Mouse (Mus musculus) Patski (cell line): ENCODE data around the gene Sbds. TPM values are rescaled to one million over a fixed set of nuclear protein-coding genes. Genes with fewer than 3 reads are reported as not detected.

Source experiments
- ATAC-seq: fragments of 100-300 bp; one replicate; pipeline ENCODE4 v1.8.0; 2021
- CTCF ChIA-PET: fragments of 350-600 bp; sonication (Branson Sonifier 250); formaldehyde crosslinking; loops from one replicate; lab custom pipeline; 2022; ENCODE audit warnings: inconsistent platforms; lab: Charles Lee
- POLR2A ChIA-PET: fragments of 350-600 bp; sonication (Branson Sonifier 250); formaldehyde crosslinking; loops from one replicate; lab custom pipeline; 2022; ENCODE audit warnings: antibody characterized with exemption, inconsistent platforms; lab: Charles Lee
- DNase-seq: peaks from one replicate; pipeline ENCODE4 v3.0.0-alpha.2; 2011; ENCODE audit warnings: low read depth, low spot score
- H3K27me3 ChIP-seq: fragments of 371-371 bp; one replicate; pipeline ENCODE4 v1.5.1; 2021
- CTCF ChIP-seq: fragments of 100-300 bp; IDR thresholded peaks from one replicate; pipeline ENCODE4 v1.5.1; 2021
- in situ Hi-C: fragments of 300-500 bp; cut with MboI; formaldehyde crosslinking; loops from 3 replicates; pipeline ENCODE4 v1.11.1; 2018; ENCODE audit warnings: low pct_unique_long_range_greater_than_20kb, mixed read lengths
- polyA plus RNA-seq: library from polyadenylated mRNA; unstranded; gene quantifications from one replicate; pipeline ENCODE4 v1.2.3, GENCODE M21; 2021

Gene Sbds
- polyA plus RNA-seq, 1 experiment from 2014 or later, result 93.7 TPM

GRCm38 (mm10) chr5:130288106-130288505 is 32.8 kb upstream of the Sbds start:
- no peak for TF ChIP-seq CTCF
- ChIA-PET POLR2A (no interaction called here), CTCF (interaction anchor here (1.7 kb wide), 1 partner anchor 8 kb away, joined by 6 read pairs; no protein-coding TSS in a partner anchor)
- H3K27me3 ChIP-seq, result no peaks in the 10 kb centered on the region
- in situ Hi-C loops, result no loop called here
- no peak for DNase-seq
- ATAC-seq, result no peak

GRCm38 (mm10) chr5:130283079-130283732 is 27.9 kb upstream of the Sbds start:
- POLR2A ChIA-PET, result no interaction called here
- in situ Hi-C loops, result no loop called here
- no peak for TF ChIP-seq CTCF
- CTCF ChIA-PET, result interaction anchor here (1.7 kb wide), 1 partner anchor 11 kb away, joined by 3 read pairs; no protein-coding TSS in a partner anchor
- ATAC-seq (no peak), DNase-seq (no peak)
- no peaks in the 10 kb centered on the region for H3K27me3 ChIP-seq

- H3K27me3 ChIP-seq, result no peaks in the 10 kb centered on the region
- ChIA-PET CTCF (interaction anchor here (0.9 kb wide), 1 partner anchor 19 kb away, joined by 3 read pairs; no protein-coding TSS in a partner anchor), POLR2A (no interaction called here)
- ATAC-seq (no peak), DNase-seq (no peak)
- no peak for TF ChIP-seq CTCF
- in situ Hi-C loops, result no loop called here
Measured at GRCm38 (mm10) chr5:130278011-130278472, 22.7 kb upstream of the Sbds start.

- in situ Hi-C loops, result no loop called here
- CTCF ChIA-PET, result interaction anchor here (0.8 to 2.9 kb wide), 9 partner anchors 9 to 581 kb away, joined by 3 to 8 read pairs (median 4); no protein-coding TSS in a partner anchor
- no peaks in the 10 kb centered on the region for H3K27me3 ChIP-seq
- POLR2A ChIA-PET, result no interaction called here
- DNase-seq (no peak), ATAC-seq (no peak)
- TF ChIP-seq CTCF, result peak; percentile 71
Measured at GRCm38 (mm10) chr5:130275509-130275908, 20.2 kb upstream of the Sbds start.

GRCm38 (mm10) chr5:130273046-130273445 is 17.7 kb upstream of the Sbds start:
- H3K27me3 ChIP-seq, result no peaks in the 10 kb centered on the region
- no peak for DNase-seq
- POLR2A ChIA-PET, result no interaction called here
- no peak for ATAC-seq
- TF ChIP-seq CTCF, result no peak
- CTCF ChIA-PET, result interaction anchor here (0.8 to 1.2 kb wide), 2 partner anchors 16 to 55 kb away, joined by 4 read pairs; no protein-coding TSS in a partner anchor
- in situ Hi-C loops, result loop anchor here (5.0 to 25.0 kb wide), 2 partner anchors 584 to 761 kb away; partner anchors contain the start of gene Sfswap

- POLR2A ChIA-PET, result no interaction called here
- no peak for DNase-seq
Measured at GRCm38 (mm10) chr5:130272344-130272743, 17.0 kb upstream of the Sbds start.

GRCm38 (mm10) chr5:130268976-130269375 is 13.6 kb upstream of the Sbds start:
- ATAC-seq (no peak), DNase-seq (no peak)
- no peak for TF ChIP-seq CTCF
- in situ Hi-C loops, result loop anchor here (25.0 kb wide), 1 partner anchor 757 kb away; the partner anchor contains the start of gene Sfswap
- no peaks in the 10 kb centered on the region for H3K27me3 ChIP-seq
- CTCF ChIA-PET, result no interaction called here
- POLR2A ChIA-PET, result no interaction called here

More at GRCm38 (mm10) chr5:130272344-130272743, 17.0 kb upstream of the Sbds start:
- in situ Hi-C loops, result loop anchor here (5.0 to 25.0 kb wide), 2 partner anchors 585 to 760 kb away; partner anchors contain the start of gene Sfswap
- CTCF ChIA-PET, result interaction anchor here (0.8 to 1.2 kb wide), 2 partner anchors 16 to 56 kb away, joined by 4 read pairs; no protein-coding TSS in a partner anchor
- ATAC-seq, result no peak
- H3K27me3 ChIP-seq, result no peaks in the 10 kb centered on the region
- peak; percentile 45 for TF ChIP-seq CTCF

GRCm38 (mm10) chr5:130267316-130267715 is 12.0 kb upstream of the Sbds start:
- ATAC-seq (no peak), DNase-seq (no peak)
- ChIA-PET POLR2A (interaction anchor here (0.7 kb wide), 1 partner anchor 11 kb away, joined by 3 read pairs; no protein-coding TSS in a partner anchor), CTCF (interaction anchor here (1.0 to 2.1 kb wide), 6 partner anchors 9 to 586 kb away, joined by 3 to 14 read pairs (median 6); partner anchors contain the start of genes Sbds and Tyw1)
- in situ Hi-C loops, result loop anchor here (25.0 kb wide), 1 partner anchor 755 kb away; the partner anchor contains the start of gene Sfswap
- TF ChIP-seq CTCF, result peak; percentile 88
- no peaks in the 10 kb centered on the region for H3K27me3 ChIP-seq

- no peaks in the 10 kb centered on the region for H3K27me3 ChIP-seq
- POLR2A ChIA-PET, result interaction anchor here (0.7 kb wide), 1 partner anchor 10 kb away, joined by 3 read pairs; no protein-coding TSS in a partner anchor
- TF ChIP-seq CTCF, result peak; percentile 63
- DNase-seq, result no peak
- in situ Hi-C loops, result loop anchor here (25.0 kb wide), 1 partner anchor 754 kb away; the partner anchor contains the start of gene Sfswap
- CTCF ChIA-PET, result interaction anchor here (1.1 to 2.1 kb wide), 7 partner anchors 8 to 586 kb away, joined by 3 to 14 read pairs (median 4); partner anchors contain the start of genes Sbds and Tyw1
- ATAC-seq, result no peak
Measured at GRCm38 (mm10) chr5:130266651-130267050, 11.3 kb upstream of the Sbds start.

- ATAC-seq (peak; percentile 97), DNase-seq (peak; percentile 73)
- no peaks in the 10 kb centered on the region for H3K27me3 ChIP-seq
- CTCF ChIA-PET, result interaction anchor here (1.0 kb wide), 1 partner anchor 11 kb away, joined by 3 read pairs; no protein-coding TSS in a partner anchor
- in situ Hi-C loops, result loop anchor here (25.0 kb wide), 1 partner anchor 752 kb away; the partner anchor contains the start of gene Sfswap
- no peak for TF ChIP-seq CTCF
- POLR2A ChIA-PET, result interaction anchor here (1.6 to 1.7 kb wide), 2 partner anchors 10 to 37 kb away, joined by 4 to 5 read pairs; partner anchors contain the start of genes Sbds and Tyw1
Measured at GRCm38 (mm10) chr5:130264433-130265005, 9.2 kb upstream of the Sbds start.
